Mouse (Mus musculus) R1 (cell line): ENCODE data around the gene Naaladl2.

ENCODE experiments used
- DNase-seq: peaks from one replicate; pipeline ENCODE4 v3.0.0-alpha.2; 2018; ENCODE audit warnings: low read depth, low spot score

Naaladl2 gene

DNA sequence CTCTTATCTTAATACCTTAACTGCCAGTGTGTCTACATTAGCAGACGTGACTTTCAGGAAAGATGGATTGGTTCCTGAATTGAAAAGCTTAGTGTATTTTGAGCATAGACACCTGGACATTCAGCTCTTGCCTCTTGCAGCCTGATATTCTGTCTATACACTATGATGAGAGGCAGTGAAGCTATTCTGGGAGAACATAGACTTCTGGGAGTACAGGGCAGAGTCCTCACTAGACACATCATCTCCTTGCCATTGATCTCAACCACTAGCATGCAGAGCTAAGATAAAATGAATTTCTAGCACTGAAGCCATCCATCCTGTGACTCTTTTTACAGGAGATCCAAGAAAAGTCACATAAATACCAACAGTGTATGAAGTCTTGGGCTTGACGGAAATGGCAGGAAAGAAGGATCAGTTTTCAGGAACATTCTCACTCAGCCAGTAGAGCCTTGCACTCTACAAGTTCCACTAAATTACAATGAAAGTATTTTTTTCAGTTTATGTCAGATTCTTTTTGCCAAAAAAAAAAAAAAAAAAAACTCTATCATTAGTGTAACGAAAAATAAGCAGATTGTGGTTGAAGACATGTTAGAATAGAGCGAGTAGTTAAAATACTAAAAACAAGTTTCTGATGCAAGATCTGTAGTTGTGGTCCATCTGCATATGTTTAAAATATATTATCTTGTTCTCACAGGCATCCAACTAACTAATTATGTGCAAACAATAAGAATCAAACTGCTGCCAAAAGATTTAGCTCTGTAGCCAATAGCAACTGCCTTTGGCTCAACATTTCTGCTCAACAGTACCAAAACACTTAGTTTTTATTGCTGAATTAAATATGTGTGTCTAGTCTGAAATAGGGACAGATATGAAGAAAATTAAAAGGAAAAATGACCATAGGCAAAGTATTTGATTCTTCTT, 1171.1 kb downstream of the Naaladl2 start:
- no peak for DNase-seq

DNA sequence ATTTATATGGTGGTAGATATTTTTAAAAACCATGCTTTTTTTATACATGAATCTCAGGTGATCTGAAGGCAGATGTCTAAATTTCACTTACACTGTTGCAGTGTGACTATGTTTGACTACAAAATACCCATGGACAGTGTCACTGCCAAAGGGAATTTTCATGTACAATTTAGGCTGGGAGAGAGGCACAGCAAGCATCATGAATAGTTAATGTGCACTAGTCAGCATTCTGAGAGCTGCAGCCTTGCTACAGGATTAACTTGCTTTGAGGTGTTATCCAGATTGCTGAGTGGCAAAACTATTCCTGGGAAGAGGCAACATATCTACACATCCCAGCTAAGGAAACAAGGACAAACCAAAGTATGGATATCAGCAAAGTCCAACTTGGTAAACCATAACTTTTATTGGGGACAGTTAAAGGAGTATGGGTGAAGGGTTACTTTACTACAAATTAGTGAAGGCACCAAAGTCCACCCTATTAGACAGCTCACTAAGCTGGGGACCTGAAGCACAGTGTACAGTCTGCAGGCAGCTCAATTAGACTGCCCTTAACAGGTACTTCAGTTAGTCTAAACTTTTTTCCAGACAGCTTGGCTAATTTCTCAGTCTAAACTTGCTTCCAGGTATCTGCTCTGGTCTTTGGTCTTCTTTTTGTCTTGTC, 1181.0 kb downstream of the Naaladl2 start:
- no peak for DNase-seq

GRCm38 (mm10) chr3:23946182-23946581, 1197.9 kb downstream of the Naaladl2 start:
- no peak for DNase-seq

DNA sequence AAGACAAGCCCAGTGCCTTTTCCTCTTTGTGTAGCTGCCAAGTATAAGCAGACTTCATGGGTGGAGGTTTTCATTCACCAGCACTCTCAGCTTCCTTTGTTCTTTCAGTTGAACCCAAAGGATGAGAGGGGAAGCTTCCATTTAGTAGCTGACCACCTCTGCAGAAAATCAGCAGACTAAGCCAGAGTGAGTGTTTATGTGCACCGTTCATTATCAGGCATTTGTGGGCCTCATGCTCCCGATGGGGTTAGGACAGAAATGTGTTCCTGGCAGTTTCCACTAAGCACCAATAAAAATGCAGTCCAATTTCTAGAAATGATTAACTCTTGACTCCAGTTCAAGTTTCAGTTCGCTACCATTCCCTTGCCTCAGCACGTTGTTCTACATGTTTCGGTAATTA, 1206.8 kb downstream of the Naaladl2 start:
- DNase-seq, result no peak

GRCm38 (mm10) chr3:23928097-23928496, 1216.0 kb downstream of the Naaladl2 start:
- no peak for DNase-seq

GRCm38 (mm10) chr3:23907682-23908081, 1236.4 kb downstream of the Naaladl2 start:
- no peak for DNase-seq

- DNase-seq, result no peak
Measured at GRCm38 (mm10) chr3:23865688-23866087, 1278.4 kb downstream of the Naaladl2 start.

DNA sequence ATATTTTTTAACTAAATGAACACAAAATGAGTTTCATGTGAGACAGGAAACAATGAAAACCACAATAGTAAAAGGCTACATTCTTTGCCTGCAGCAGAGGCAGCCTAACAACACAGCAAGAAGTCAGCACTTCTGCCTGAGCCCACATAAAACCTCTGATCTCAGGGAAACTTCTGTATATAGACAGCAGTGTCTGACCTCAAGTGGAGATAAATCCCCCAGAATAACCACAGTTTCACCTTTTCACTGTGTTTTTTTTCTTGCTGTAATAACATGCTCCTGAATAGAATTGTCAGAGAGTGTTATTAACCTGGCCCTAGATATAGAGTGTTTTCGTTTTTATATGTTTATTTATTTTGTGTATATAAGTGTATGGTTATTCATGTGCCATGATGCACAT, 1286.8 kb downstream of the Naaladl2 start:
- no peak for DNase-seq

- no peak for DNase-seq
Measured at GRCm38 (mm10) chr3:23817585-23817984, 1326.5 kb downstream of the Naaladl2 start.

DNA sequence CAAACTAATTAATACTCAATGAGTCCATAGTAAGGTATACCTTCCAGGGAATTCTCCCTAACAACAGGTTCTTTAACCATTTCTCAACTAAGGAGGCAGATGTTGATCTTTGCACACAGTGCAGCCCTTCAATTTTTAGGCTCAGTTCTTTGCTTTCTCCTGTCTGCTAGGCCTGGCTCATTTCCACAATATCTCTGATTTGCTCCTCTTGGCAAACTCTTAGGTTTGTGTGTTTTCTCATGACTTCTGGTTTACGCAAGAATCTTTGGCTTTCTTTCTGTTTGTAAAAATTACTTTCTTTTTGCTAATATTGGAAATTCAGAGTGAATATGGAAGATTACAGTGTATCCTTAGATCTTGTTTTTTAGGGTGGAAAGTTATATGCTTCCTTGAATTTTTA, 1385.3 kb downstream of the Naaladl2 start:
- DNase-seq, result no peak
